Mouse (Mus musculus) cerebellum, adult 2 months (tissue): ENCODE results near the gene Nptx1. TPM values are rescaled to one million over a fixed set of nuclear protein-coding genes. Genes with fewer than 3 reads are reported as not detected.

ENCODE experiments used
- DNase-seq, 2 experiments: peaks; one replicate each; pipeline ENCODE4 v3.0.0; 2021
- H3K27ac ChIP-seq: fragments of 200-500 bp; 2 replicates; pipeline ENCODE4 v1.5.1; 2012; ENCODE audit warnings: low read length, control low read depth, inconsistent platforms; ENCODE audit not compliant: insufficient read depth
- H3K27me3 ChIP-seq: fragments of 200-500 bp; 2 replicates; pipeline ENCODE4 v1.6.1; 2012; ENCODE audit warnings: inconsistent platforms, mild to moderate bottlenecking, low read length, moderate library complexity; ENCODE audit not compliant: control insufficient read depth, insufficient read depth
- H3K4me1 ChIP-seq: fragments of 200-500 bp; 2 replicates; pipeline ENCODE4 v1.6.1; 2011; ENCODE audit warnings: low read length; ENCODE audit not compliant: control insufficient read depth, insufficient read depth
- H3K4me3 ChIP-seq: fragments of 200-500 bp; replicated peaks from 2 replicates; pipeline ENCODE3; 2011; ENCODE audit warnings: mild to moderate bottlenecking, low read depth, low read length, control low read depth; ENCODE audit not compliant: insufficient read depth
- CTCF ChIP-seq: fragments of 200-500 bp; IDR thresholded peaks from 2 replicates; pipeline ENCODE4 v1.5.1; 2011; ENCODE audit warnings: low read depth, mild to moderate bottlenecking, control low read depth, low read length, moderate library complexity, borderline replicate concordance; ENCODE audit not compliant: insufficient read depth
- POLR2A ChIP-seq: fragments of 200-500 bp; IDR thresholded peaks from 2 replicates; pipeline ENCODE4 v1.6.1; 2011; ENCODE audit warnings: low read length, control low read depth, borderline replicate concordance; ENCODE audit not compliant: insufficient read depth
- WGBS: fragments of 180-500 bp; shearing (Covaris S2); methylation state at CpG from one replicate; pipeline ENCODE4 v1.1.7; 2018; 5-methylcytosine and 5-hydroxymethylcytosine counted together
- polyA plus RNA-seq: library from polyadenylated mRNA; depleted of rRNA; stranded (reverse); fragments of >200 nt; gene quantifications from 2 replicates; pipeline ENCODE4 v1.2.3, GENCODE M21; 2012

The Nptx1 gene
- polyA plus RNA-seq, 1 experiment = 200 TPM

DNA sequence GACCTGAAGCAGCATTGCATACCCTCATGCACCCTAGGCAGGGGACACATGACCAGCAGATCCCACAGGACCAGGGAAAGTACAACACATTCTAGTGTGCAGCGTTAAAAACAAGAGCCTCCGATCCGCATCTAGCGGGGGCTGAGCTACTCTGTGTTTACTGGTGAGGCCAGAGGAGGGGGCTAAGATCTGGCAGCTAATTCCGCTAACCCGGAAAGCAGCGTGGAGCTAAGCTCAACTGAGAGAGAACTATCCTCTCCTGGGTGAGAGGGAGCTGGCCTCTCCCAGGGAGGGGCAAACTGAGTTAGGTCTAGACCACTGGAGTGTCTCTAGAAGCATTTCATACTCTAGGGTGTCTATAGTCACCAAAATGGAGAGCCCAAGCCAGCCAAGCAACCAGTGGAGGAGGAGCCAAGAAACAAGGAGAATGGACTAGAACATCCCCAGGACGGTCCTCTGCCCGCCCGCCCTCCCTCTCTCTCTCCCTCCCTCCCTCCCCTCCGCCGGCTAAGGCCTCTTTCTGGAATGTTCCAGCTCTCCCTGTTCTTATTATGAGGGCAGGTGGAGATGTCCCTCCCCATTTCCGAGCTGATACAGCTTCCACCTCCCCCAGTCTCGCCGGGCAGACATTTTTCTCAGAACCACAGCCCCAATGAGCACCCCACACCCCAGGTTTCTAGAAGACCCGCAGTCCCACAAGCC lies 3.6 kb downstream of the Nptx1 start:
- H3K4me3 ChIP-seq = peak overlapping the region; percentile 98
- peak overlapping the region; percentile 95 for H3K27ac ChIP-seq
- TF ChIP-seq CTCF (no peak), POLR2A (no peak)
- H3K27me3 ChIP-seq = no peaks in the 10 kb centered on the region
- WGBS = 13% methylated on average over 16 of the region's 16 CpGs
- H3K4me1 ChIP-seq = peaks cover 43% of the 10 kb centered on the region
- peak; percentile 46 to 53 for DNase-seq

- WGBS = 4% methylated on average over 5 of the region's 5 CpGs
- Histone ChIP-seq H3K27ac (peak overlapping the region; percentile 68), H3K4me1 (peaks cover 46% of the 10 kb centered on the region), H3K4me3 (peak overlapping the region; percentile 98), H3K27me3 (no peaks in the 10 kb centered on the region)
- no peak for TF ChIP-seq CTCF
- no peak for TF ChIP-seq POLR2A
- peak; percentile 81 to 88 for DNase-seq
Measured at GRCm38 (mm10) chr11:119542886-119543285, 4.7 kb downstream of the Nptx1 start.

GRCm38 (mm10) chr11:119542371-119542770 lies 5.2 kb downstream of the Nptx1 start:
- peak; percentile 73 to 74 for DNase-seq
- TF ChIP-seq CTCF (peak; percentile 52; the same call in 1 of the 2 replicates), POLR2A (no peak)
- peaks cover 46% of the 10 kb centered on the region for H3K4me1 ChIP-seq
- H3K27ac ChIP-seq = peak overlapping the region; percentile 38
- no peaks in the 10 kb centered on the region for H3K27me3 ChIP-seq
- peak overlapping the region; percentile 3 for H3K4me3 ChIP-seq
- WGBS = 17% methylated on average over 9 of the region's 9 CpGs

DNA sequence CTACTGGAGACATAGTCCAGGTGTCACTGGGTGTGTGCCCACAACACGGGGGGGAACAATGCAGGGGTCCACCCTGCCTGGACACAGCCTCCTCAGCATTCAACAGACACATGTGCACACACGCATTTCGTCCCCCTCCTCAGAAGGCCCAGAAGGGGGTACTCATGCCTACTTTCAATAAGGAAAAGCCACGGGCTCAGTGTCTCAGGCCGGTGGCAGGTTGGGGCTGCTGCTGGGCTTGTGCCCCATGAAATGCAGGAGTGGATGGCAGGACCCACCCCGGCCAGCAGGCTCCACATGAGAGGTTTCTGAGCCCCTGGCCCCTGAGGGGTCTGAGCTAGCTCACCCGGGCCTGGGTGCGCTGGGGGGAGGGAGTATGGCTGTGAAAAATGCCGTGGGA lies 6.5 kb downstream of the Nptx1 start:
- H3K27me3 ChIP-seq = no peaks in the 10 kb centered on the region
- TF ChIP-seq POLR2A (no peak), CTCF (no peak; the same call in 1 of the 2 replicates)
- DNase-seq = peak in 1 of 2 experiments; percentile 52
- peak overlapping the region; percentile 51; the same call in 1 of the 2 replicates for H3K27ac ChIP-seq
- H3K4me1 ChIP-seq = peaks cover 46% of the 10 kb centered on the region
- WGBS = 54% methylated on average over 9 of the region's 9 CpGs
- H3K4me3 ChIP-seq = no peak overlapping the region

DNA sequence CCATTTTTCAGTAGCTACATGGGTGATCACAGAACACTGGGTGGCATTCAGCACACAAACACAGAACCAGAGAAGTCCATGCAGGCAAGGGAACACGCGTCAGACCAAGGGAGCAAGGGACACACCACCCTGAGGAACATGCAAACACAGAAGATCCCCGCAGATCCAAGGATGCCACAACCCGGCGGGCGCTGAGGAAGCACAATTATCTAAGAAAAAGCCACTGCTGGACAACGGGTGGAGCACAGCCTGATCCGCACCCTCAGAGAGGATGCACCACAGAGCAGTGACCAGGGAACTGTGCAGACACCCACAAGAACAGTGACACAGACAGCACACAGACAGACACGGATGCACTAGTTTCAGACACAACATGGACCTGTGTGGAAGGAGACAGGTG lies 7.0 kb downstream of the Nptx1 start:
- H3K4me3 ChIP-seq = peak overlapping the region; percentile 9
- TF ChIP-seq CTCF (no peak), POLR2A (0 out of 2 replicates have a peak, but pooled peaks have one; percentile 14)
- H3K4me1 ChIP-seq = peaks cover 46% of the 10 kb centered on the region
- H3K27ac ChIP-seq = peak overlapping the region; percentile 51
- peak in 1 of 2 experiments; percentile 53 for DNase-seq
- WGBS = 40% methylated on average over 9 of the region's 9 CpGs
- no peaks in the 10 kb centered on the region for H3K27me3 ChIP-seq

GRCm38 (mm10) chr11:119539944-119540343 lies 7.6 kb downstream of the Nptx1 start:
- DNase-seq = peak; percentile 70 to 79
- H3K27me3 ChIP-seq = no peaks in the 10 kb centered on the region
- TF ChIP-seq POLR2A (no peak; the same call in 1 of the 2 replicates), CTCF (no peak)
- 5% methylated on average over 14 of the region's 14 CpGs for WGBS
- peaks cover 46% of the 10 kb centered on the region for H3K4me1 ChIP-seq
- no peak overlapping the region for H3K4me3 ChIP-seq
- peak overlapping the region; percentile 51 for H3K27ac ChIP-seq

- Histone ChIP-seq H3K4me1 (peaks cover 36% of the 10 kb centered on the region), H3K27me3 (no peaks in the 10 kb centered on the region), H3K4me3 (no peak overlapping the region), H3K27ac (no peak overlapping the region)
- TF ChIP-seq CTCF (no peak), POLR2A (no peak)
- WGBS = 70% methylated on average over 7 of the region's 7 CpGs
- DNase-seq = no peak
Measured at GRCm38 (mm10) chr11:119533745-119534144, 13.8 kb downstream of the Nptx1 start.

- DNase-seq = peak; percentile 80 to 89
- WGBS = 9% methylated on average over 8 of the region's 8 CpGs
Measured at GRCm38 (mm10) chr11:119532460-119532859, 15.1 kb downstream of the Nptx1 start.

More at GRCm38 (mm10) chr11:119532460-119532859, 15.1 kb downstream of the Nptx1 start:
- peaks cover 38% of the 10 kb centered on the region for H3K4me1 ChIP-seq
- 0 out of 2 replicates have a peak overlapping the region, but pooled peaks have one; percentile 14 for H3K27ac ChIP-seq
- TF ChIP-seq CTCF (no peak), POLR2A (no peak)
- no peaks in the 10 kb centered on the region for H3K27me3 ChIP-seq
- no peak overlapping the region for H3K4me3 ChIP-seq
